ENCODE assay signal across 20 mouse cellular contexts in genomic region chr14:79511521-79511920, GRCm38 (mm10). TPM values are rescaled to one million over a fixed set of nuclear protein-coding genes. Genes with fewer than 3 reads are reported as not detected.
A peak's percentile ranks its signal among the peaks of the same experiment; 100 is the strongest.
DNase-seq lines count a peak whose midpoint lies in the region; ATAC-seq and TF ChIP-seq lines count a peak whose summit lies in the region.
"Had no signal": no experiment of that assay in that cellular context is flagged by ENCODE, and none has a peak within 500 bp of the region (broad histone marks: within the 10 kb centered on the region; RNA-seq: fewer than 3 reads in every experiment).

No protein-coding gene starts in this region.

- H3K9me3 ChIP-seq in heart, embryonic 16.5 days (replicated peaks; ENCODE audit: control insufficient read depth, low read length) = no peaks in the 10 kb centered on the region
- H3K9me3 ChIP-seq: midbrain, embryonic 10.5 days had no signal

- no peak overlapping the region for H3K9ac ChIP-seq in heart, embryonic 16.5 days (ENCODE audit: low read length)

- TF ChIP-seq CTCF in bone marrow macrophage, adult 2 months (IDR thresholded peaks at IDR 0.05; ENCODE audit: low read depth, low read length) = no peak

- TF ChIP-seq POLR2A in bone marrow macrophage, adult 2 months (IDR thresholded peaks at IDR 0.05; ENCODE audit: borderline replicate concordance, low read depth, low read length) = no peak

- no peak for ATAC-seq in heart, embryonic 16.5 days (replicated peaks; ENCODE audit: extremely low read depth, insufficient read depth, low FRiP score)
- no peak for ATAC-seq in erythroid progenitor cell, adult 5-6 weeks (replicated peaks; ENCODE audit: low FRiP score, poor library complexity, severe bottlenecking)
- ATAC-seq: forebrain, embryonic 16.5 days; hindbrain, embryonic 16.5 days; intestine, embryonic 16.5 days; Patski had no signal

- H3K36me3 ChIP-seq in heart, embryonic 16.5 days (ENCODE audit: control insufficient read depth, insufficient read depth) = no peaks in the 10 kb centered on the region
- H3K36me3 ChIP-seq: midbrain, embryonic 10.5 days had no signal

- no peak overlapping the region for H3K4me2 ChIP-seq in heart, embryonic 16.5 days (ENCODE audit: low read depth, low read length)

- H3K27me3 ChIP-seq in heart, embryonic 16.5 days (ENCODE audit: control insufficient read depth, insufficient read depth, low read length) = no peaks in the 10 kb centered on the region
- H3K27me3 ChIP-seq: Patski had no signal

- 61% methylated on average over 1 of the region's 1 CpGs for WGBS in heart, embryonic 16.5 days

- H3K4me1 ChIP-seq in heart, embryonic 16.5 days (ENCODE audit: control insufficient read depth, insufficient read depth, low read length) = peaks cover 14% of the 10 kb centered on the region
- peaks cover 35% of the 10 kb centered on the region for H3K4me1 ChIP-seq in bone marrow macrophage, adult 2 months (ENCODE audit: control insufficient read depth, insufficient read depth, low read length)

- H3K4me3 ChIP-seq in heart, embryonic 16.5 days (ENCODE audit: low read length) = no peak overlapping the region
- no peak overlapping the region for H3K4me3 ChIP-seq in bone marrow macrophage, adult 2 months (ENCODE audit: insufficient read depth, low read length)
- H3K4me3 ChIP-seq: midbrain, embryonic 10.5 days had no signal

- no peak for DNase-seq in heart, postnatal 4 days
- DNase-seq in kidney, postnatal 25 days = peak; percentile 32 to 67
- DNase-seq in kidney, adult 18-20 months = no peak
- peak; percentile 35 to 55 for DNase-seq in B cell, adult 2 months
- no peak for DNase-seq in Muller cell, postnatal 12 days (ENCODE audit: inconsistent ontology term)
- DNase-seq: adrenal gland, adult 8-10 months; cerebellum, adult 11-12 months; cerebellum, postnatal 25 days; embryo, embryonic 11 days; liver; lung, postnatal 14 days; right cerebral cortex, postnatal 25 days had no signal

- peak overlapping the region; percentile 59 for H3K27ac ChIP-seq in heart, embryonic 16.5 days (ENCODE audit: low read length)
- 0 out of 2 replicates have a peak overlapping the region, but pooled peaks have one; percentile 32 for H3K27ac ChIP-seq in bone marrow macrophage, adult 2 months (ENCODE audit: insufficient read depth, low read depth, low read length)
- H3K27ac ChIP-seq: midbrain, embryonic 10.5 days had no signal

RNA-seq across cellular contexts. Expression of gene Wbp4, which starts 30.2 kb away (rescaled TPM):
- polyA plus RNA-seq in heart, embryonic 16.5 days (2015; fragmentation: Nextera tagmentation; extraction: Ambion mirVana) = 26.8 and 27.6 TPM in 2 replicates
- total RNA-seq in heart, postnatal 4 days (2021) = 10 to 100 TPM; 24.7 to 25.8 TPM
- polyA plus RNA-seq in bone marrow macrophage, adult 2 months (2012; ENCODE audit: insufficient read depth, insufficient read length, missing spikeins) = 41.3 and 55.2 TPM in 2 replicates
- 25.6 and 27.7 TPM in 2 replicates for total RNA-seq in erythroid progenitor cell, adult 5-6 weeks (2015; ENCODE audit: low replicate concordance)
- 40.6 and 64.4 TPM in 2 replicates for total RNA-seq in erythroid progenitor cell, adult 5-6 weeks (2017; ENCODE audit: low replicate concordance)

RNA-seq across cellular contexts. Expression of gene Elf1, which starts 30.5 kb away (rescaled TPM):
- polyA plus RNA-seq in heart, embryonic 16.5 days (2015; fragmentation: Nextera tagmentation; extraction: Ambion mirVana) = 9.9 and 12.3 TPM in 2 replicates
- 10 to 100 TPM; 20.3 to 22.5 TPM for total RNA-seq in heart, postnatal 4 days (2021)
- 69.9 and 74.0 TPM in 2 replicates for polyA plus RNA-seq in bone marrow macrophage, adult 2 months (2012; ENCODE audit: insufficient read depth, insufficient read length, missing spikeins)
- 38.9 and 39.8 TPM in 2 replicates for total RNA-seq in erythroid progenitor cell, adult 5-6 weeks (2015; ENCODE audit: low replicate concordance)
- total RNA-seq in erythroid progenitor cell, adult 5-6 weeks (2017; ENCODE audit: low replicate concordance) = 81.2 and 83.4 TPM in 2 replicates

RNA-seq across cellular contexts. Expression of gene Kbtbd6, which starts 59.9 kb away (rescaled TPM):
- 1.9 and 2.6 TPM in 2 replicates for polyA plus RNA-seq in heart, embryonic 16.5 days (2015; fragmentation: Nextera tagmentation; extraction: Ambion mirVana)
- 1 to 10 TPM in 1 of 2 experiments, under 1 TPM in 1; 0.95 to 1.5 TPM for total RNA-seq in heart, postnatal 4 days (2021)
- 0.50 and 1.0 TPM in 2 replicates for polyA plus RNA-seq in bone marrow macrophage, adult 2 months (2012; ENCODE audit: insufficient read depth, insufficient read length, missing spikeins)
- total RNA-seq in erythroid progenitor cell, adult 5-6 weeks (2015; ENCODE audit: low replicate concordance) = 21.3 and 29.3 TPM in 2 replicates
- 13.2 and 27.5 TPM in 2 replicates for total RNA-seq in erythroid progenitor cell, adult 5-6 weeks (2017; ENCODE audit: low replicate concordance)

Comparison
In these comparisons a context has a peak if more than half of its experiments do, and no peak if none do; other contexts are left out.
1. DNase-seq: peak in kidney, postnatal 25 days (2 of 2) and B cell, adult 2 months (2 of 2); none in heart, postnatal 4 days (single experiment), kidney, adult 18-20 months (single experiment) and Muller cell, postnatal 12 days (single experiment).
2. RNA of gene Kbtbd6, which starts 59.9 kb away (total RNA-seq): 13.2 to 29.3 TPM in erythroid progenitor cell, adult 5-6 weeks; 0.95 to 1.5 TPM in heart, postnatal 4 days; every median in the first group is over 4 times any median in the second.